Mouse (Mus musculus) megakaryocyte-erythroid progenitor cell, adult 5 weeks (primary cell): ENCODE data around the gene Slc38a10. TPM values are rescaled to one million over a fixed set of nuclear protein-coding genes. Genes with fewer than 3 reads are reported as not detected.

Source experiments
- polyA plus RNA-seq: library from polyadenylated mRNA; stranded (reverse); fragments of >175 nt; gene quantifications from 2 replicates; pipeline ENCODE4 v1.2.3, GENCODE M21; 2012

Slc38a10 gene
- polyA plus RNA-seq, result 133 and 176 TPM in 2 replicates

DNA sequence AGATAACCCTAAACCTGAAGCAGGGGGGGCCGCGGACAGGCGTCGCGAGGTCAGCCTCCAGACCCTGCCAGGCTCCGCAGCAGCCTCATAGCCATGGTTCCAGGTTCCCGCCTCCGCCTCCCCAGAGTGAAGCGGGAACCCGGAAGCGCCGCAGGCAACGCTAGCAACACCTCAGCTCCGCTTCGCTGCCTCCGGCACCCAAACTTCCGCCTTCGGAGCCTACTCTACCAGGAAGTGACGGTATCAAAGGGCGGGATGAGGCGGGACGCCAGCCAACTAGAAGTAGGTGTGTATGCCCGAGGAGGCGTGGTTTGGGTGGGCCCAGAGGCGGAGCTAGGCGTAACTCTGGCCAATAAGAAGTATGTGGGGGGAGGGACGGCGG, at the start of gene Slc38a10:
TSS of gene Slc38a10 (minus strand) at position 234 of the 382 bp plus-strand sequence.

GRCm38 (mm10) chr11:120098588-120099511, 52.3 kb downstream of the Slc38a10 start, which contains the start of the genes Tepsin and Ndufaf8:
Tepsin (minus strand) TSS chr11:120098731.
Ndufaf8 (plus strand) TSS chr11:120098928.

GRCm38 (mm10) chr11:120086702-120087152, 64.4 kb downstream of the Slc38a10 start, which contains the start of gene Cep131:
Cep131 (minus strand) TSS chr11:120086827.

Other genes starting within 250 kb of the Slc38a10 start
- 59.2 and 83.5 TPM in 2 replicates for gene Chmp6, start 237.9 kb downstream of the Slc38a10 start, polyA plus RNA-seq
- gene Baiap2, start 208.6 kb downstream of the Slc38a10 start, polyA plus RNA-seq, result 70.3 and 77.6 TPM in 2 replicates
- gene Aatk, start 104.2 kb downstream of the Slc38a10 start, polyA plus RNA-seq, result 10.1 and 24.2 TPM in 2 replicates
- gene Cep131, start 64.5 kb downstream of the Slc38a10 start, polyA plus RNA-seq, result 35.0 and 58.1 TPM in 2 replicates
- 28.5 and 28.8 TPM in 2 replicates for gene Tepsin, start 52.6 kb downstream of the Slc38a10 start, polyA plus RNA-seq
- 86.0 and 106 TPM in 2 replicates for gene Ndufaf8, start 52.4 kb downstream of the Slc38a10 start, polyA plus RNA-seq
- 45.0 and 61.7 TPM in 2 replicates for gene Bahcc1, start 81.6 kb upstream of the Slc38a10 start, polyA plus RNA-seq
- gene Actg1, start 197.2 kb upstream of the Slc38a10 start, polyA plus RNA-seq, result 934 and 983 TPM in 2 replicates
- gene Fscn2, start 210.2 kb upstream of the Slc38a10 start, polyA plus RNA-seq, result not detected in 2 replicates
- gene Faap100, start 227.4 kb upstream of the Slc38a10 start, polyA plus RNA-seq, result 32.5 and 33.7 TPM in 2 replicates